22 mouse cellular contexts compared by ENCODE assay signal in genomic region chr2:143018084-143018483, GRCm38 (mm10). TPM values are rescaled to one million over a fixed set of nuclear protein-coding genes. Genes with fewer than 3 reads are reported as not detected.
DNase-seq lines count a peak whose midpoint lies in the region; ATAC-seq lines count a peak whose summit lies in the region.
"Had no signal": no experiment of that assay in that cellular context is flagged by ENCODE, and none has a peak within 500 bp of the region (broad histone marks: within the 10 kb centered on the region; RNA-seq: fewer than 3 reads in every experiment).

No protein-coding gene starts in this region.

- H3K9me3 ChIP-seq in hindbrain, embryonic 13.5 days, result no peaks in the 10 kb centered on the region
- no peaks in the 10 kb centered on the region for H3K9me3 ChIP-seq in hindbrain, embryonic 11.5 days (ENCODE audit: control insufficient read depth, low read length)
- no peaks in the 10 kb centered on the region for H3K9me3 ChIP-seq in midbrain, embryonic 16.5 days (replicated peaks; ENCODE audit: control insufficient read depth, low read length, poor library complexity, severe bottlenecking)
- H3K9me3 ChIP-seq in midbrain, embryonic 13.5 days, result no peaks in the 10 kb centered on the region
- no peaks in the 10 kb centered on the region for H3K9me3 ChIP-seq in limb, embryonic 12.5 days
- no peaks in the 10 kb centered on the region for H3K9me3 ChIP-seq in neural tube, embryonic 14.5 days (ENCODE audit: control insufficient read depth, low read length)
- H3K9me3 ChIP-seq: forebrain, embryonic 15.5 days; heart, embryonic 13.5 days; hindbrain, embryonic 12.5 days had no signal

- H3K4me1 ChIP-seq in hindbrain, embryonic 13.5 days (replicated peaks), result 0 out of 2 replicates have a peak, but pooled peaks cover 5% of the 10 kb centered on the region
- no peaks in the 10 kb centered on the region for H3K4me1 ChIP-seq in hindbrain, embryonic 11.5 days (replicated peaks; ENCODE audit: control insufficient read depth, insufficient read depth, low read length)
- 0 out of 2 replicates have a peak, but pooled peaks cover 5% of the 10 kb centered on the region for H3K4me1 ChIP-seq in midbrain, embryonic 16.5 days (ENCODE audit: control insufficient read depth, insufficient read depth, low read length)
- no peaks in the 10 kb centered on the region for H3K4me1 ChIP-seq in midbrain, embryonic 13.5 days (replicated peaks)
- peaks cover 19% of the 10 kb centered on the region for H3K4me1 ChIP-seq in limb, embryonic 12.5 days (replicated peaks)
- H3K4me1 ChIP-seq in neural tube, embryonic 14.5 days (ENCODE audit: control insufficient read depth, insufficient read depth, low read length), result peaks cover 5% of the 10 kb centered on the region; the same call in 1 of the 2 replicates
- H3K4me1 ChIP-seq: forebrain, embryonic 15.5 days; heart, embryonic 13.5 days; hindbrain, embryonic 12.5 days had no signal

- H3K9ac ChIP-seq in hindbrain, embryonic 13.5 days, result no peak overlapping the region
- no peak overlapping the region for H3K9ac ChIP-seq in hindbrain, embryonic 11.5 days (ENCODE audit: low read depth, low read length)
- no peak overlapping the region for H3K9ac ChIP-seq in midbrain, embryonic 16.5 days (ENCODE audit: low read depth, low read length)
- no peak overlapping the region for H3K9ac ChIP-seq in midbrain, embryonic 13.5 days (replicated peaks)
- no peak overlapping the region for H3K9ac ChIP-seq in limb, embryonic 12.5 days (replicated peaks)
- no peak overlapping the region for H3K9ac ChIP-seq in neural tube, embryonic 14.5 days (replicated peaks; ENCODE audit: low read depth, low read length)
- H3K9ac ChIP-seq: forebrain, embryonic 15.5 days; heart, embryonic 13.5 days; hindbrain, embryonic 12.5 days had no signal

- no peak overlapping the region for H3K4me3 ChIP-seq in hindbrain, embryonic 13.5 days
- H3K4me3 ChIP-seq in hindbrain, embryonic 11.5 days (ENCODE audit: low read depth, low read length), result no peak overlapping the region
- H3K4me3 ChIP-seq in midbrain, embryonic 16.5 days (ENCODE audit: low read depth, low read length), result no peak overlapping the region
- no peak overlapping the region for H3K4me3 ChIP-seq in midbrain, embryonic 13.5 days (replicated peaks)
- H3K4me3 ChIP-seq in limb, embryonic 12.5 days (replicated peaks), result no peak overlapping the region
- H3K4me3 ChIP-seq in neural tube, embryonic 14.5 days (ENCODE audit: low read depth, low read length), result no peak overlapping the region
- H3K4me3 ChIP-seq: forebrain, embryonic 15.5 days; gastrocnemius, adult 2 months; heart, embryonic 13.5 days; hindbrain, embryonic 12.5 days had no signal

- no peaks in the 10 kb centered on the region for H3K27me3 ChIP-seq in hindbrain, embryonic 13.5 days
- H3K27me3 ChIP-seq in hindbrain, embryonic 11.5 days (ENCODE audit: control insufficient read depth, insufficient read depth, low read length), result no peaks in the 10 kb centered on the region
- H3K27me3 ChIP-seq in midbrain, embryonic 16.5 days (ENCODE audit: control insufficient read depth, insufficient read depth, low read depth, low read length), result no peaks in the 10 kb centered on the region
- no peaks in the 10 kb centered on the region for H3K27me3 ChIP-seq in midbrain, embryonic 13.5 days
- H3K27me3 ChIP-seq in limb, embryonic 12.5 days, result no peaks in the 10 kb centered on the region; the same call in 1 of the 2 replicates
- H3K27me3 ChIP-seq in neural tube, embryonic 14.5 days (ENCODE audit: control insufficient read depth, insufficient read depth, low read length), result no peaks in the 10 kb centered on the region
- H3K27me3 ChIP-seq: forebrain, embryonic 15.5 days; heart, embryonic 13.5 days; hindbrain, embryonic 12.5 days; Patski had no signal

- H3K4me2 ChIP-seq in hindbrain, embryonic 13.5 days, result no peak overlapping the region
- H3K4me2 ChIP-seq in hindbrain, embryonic 11.5 days (replicated peaks; ENCODE audit: low read depth, low read length), result no peak overlapping the region
- H3K4me2 ChIP-seq in midbrain, embryonic 16.5 days (ENCODE audit: low read length), result no peak overlapping the region
- no peak overlapping the region for H3K4me2 ChIP-seq in midbrain, embryonic 13.5 days (replicated peaks)
- H3K4me2 ChIP-seq in limb, embryonic 12.5 days, result no peak overlapping the region
- no peak overlapping the region for H3K4me2 ChIP-seq in neural tube, embryonic 14.5 days (ENCODE audit: low read depth, low read length)
- H3K4me2 ChIP-seq: forebrain, embryonic 15.5 days; heart, embryonic 13.5 days; hindbrain, embryonic 12.5 days had no signal

- DNase-seq in hindbrain, embryonic 11.5 days (ENCODE audit: low spot score), result no peak
- no peak for DNase-seq in urinary bladder, adult 18-20 months (ENCODE audit: low spot score in 2 of 2)
- DNase-seq in gastrocnemius, postnatal 25 days, result no peak
- DNase-seq: adrenal gland, postnatal 14 days; cerebellum, adult 11-12 months; cerebellum, adult 9-10 months; cerebellum, postnatal 25 days; gastrocnemius, adult 2 months; gastrocnemius, postnatal 36 days; heart, adult 11 months; heart, postnatal 36 days had no signal

- no peak for ATAC-seq in hindbrain, embryonic 13.5 days (ENCODE audit: low FRiP score)
- no peak for ATAC-seq in hindbrain, embryonic 11.5 days (ENCODE audit: low FRiP score)
- no peak for ATAC-seq in midbrain, embryonic 16.5 days
- ATAC-seq in midbrain, embryonic 13.5 days, result no peak
- ATAC-seq in limb, embryonic 12.5 days (ENCODE audit: insufficient number of reproducible peaks, insufficient read depth, low FRiP score, low TSS enrichment, low read depth), result peak; percentile 64
- ATAC-seq in neural tube, embryonic 14.5 days (ENCODE audit: low read depth), result peak; percentile 39; the same call in 1 of the 2 replicates
- ATAC-seq: activated CD4-positive, CD25-positive, alpha-beta regulatory T cell, adult 4 months; forebrain, embryonic 15.5 days; hindbrain, postnatal 0 days had no signal

- H3K27ac ChIP-seq in hindbrain, embryonic 13.5 days, result peak overlapping the region; percentile 32; the same call in 1 of the 2 replicates
- no peak overlapping the region for H3K27ac ChIP-seq in hindbrain, embryonic 11.5 days (ENCODE audit: low read depth, low read length)
- H3K27ac ChIP-seq in midbrain, embryonic 16.5 days (ENCODE audit: low read length), result 0 out of 2 replicates have a peak overlapping the region, but pooled peaks have one; percentile 1
- H3K27ac ChIP-seq in midbrain, embryonic 13.5 days, result no peak overlapping the region
- 0 out of 2 replicates have a peak overlapping the region, but pooled peaks have one; percentile 24 for H3K27ac ChIP-seq in limb, embryonic 12.5 days
- H3K27ac ChIP-seq in neural tube, embryonic 14.5 days (ENCODE audit: low read depth, low read length), result peak overlapping the region; percentile 58
- H3K27ac ChIP-seq: forebrain, embryonic 15.5 days; gastrocnemius, adult 2 months; heart, embryonic 13.5 days; hindbrain, embryonic 12.5 days had no signal

- 95% methylated on average over 8 of the region's 8 CpGs for WGBS in hindbrain, embryonic 13.5 days
- WGBS in hindbrain, embryonic 11.5 days, result 93% methylated on average over 8 of the region's 8 CpGs
- WGBS in midbrain, embryonic 16.5 days, result 96% methylated on average over 8 of the region's 8 CpGs
- 94% methylated on average over 8 of the region's 8 CpGs for WGBS in midbrain, embryonic 13.5 days
- 89% methylated on average over 8 of the region's 8 CpGs for WGBS in limb, embryonic 12.5 days
- 88% methylated on average over 8 of the region's 8 CpGs for WGBS in neural tube, embryonic 14.5 days

- no peaks in the 10 kb centered on the region for H3K36me3 ChIP-seq in hindbrain, embryonic 13.5 days
- H3K36me3 ChIP-seq in hindbrain, embryonic 11.5 days (ENCODE audit: control insufficient read depth, insufficient read depth, low read length), result no peaks in the 10 kb centered on the region
- H3K36me3 ChIP-seq in midbrain, embryonic 16.5 days (ENCODE audit: control insufficient read depth, insufficient read depth, low read length), result no peaks in the 10 kb centered on the region
- H3K36me3 ChIP-seq in midbrain, embryonic 13.5 days, result no peaks in the 10 kb centered on the region
- H3K36me3 ChIP-seq in limb, embryonic 12.5 days, result no peaks in the 10 kb centered on the region
- no peaks in the 10 kb centered on the region for H3K36me3 ChIP-seq in neural tube, embryonic 14.5 days (ENCODE audit: control insufficient read depth, insufficient read depth, low read length)
- H3K36me3 ChIP-seq: forebrain, embryonic 15.5 days; heart, embryonic 13.5 days; hindbrain, embryonic 12.5 days had no signal

RNA-seq across cellular contexts. Expression of gene Snrpb2, which starts 44.8 kb away (rescaled TPM):
- polyA plus RNA-seq in hindbrain, embryonic 13.5 days (2015; fragmentation: Nextera tagmentation; extraction: Ambion mirVana), result 70.4 and 72.1 TPM in 2 replicates
- 121 and 128 TPM in 2 replicates for polyA plus RNA-seq in hindbrain, embryonic 11.5 days (2014; fragmentation: Nextera tagmentation; extraction: Ambion mirVana)
- polyA plus RNA-seq in midbrain, embryonic 16.5 days (2015; fragmentation: Nextera tagmentation; extraction: Ambion mirVana), result 47.5 and 51.3 TPM in 2 replicates
- polyA plus RNA-seq in midbrain, embryonic 13.5 days (2015; fragmentation: Nextera tagmentation; extraction: Ambion mirVana), result 80.8 and 98.0 TPM in 2 replicates
- polyA plus RNA-seq in limb, embryonic 12.5 days (2016; fragmentation: Nextera tagmentation; extraction: Ambion mirVana), result 106 and 110 TPM in 2 replicates
- polyA plus RNA-seq in neural tube, embryonic 14.5 days (2014; fragmentation: Nextera tagmentation; extraction: Ambion mirVana), result 54.4 and 65.3 TPM in 2 replicates
- 10 to 100 TPM; 16.5 to 19.1 TPM for total RNA-seq in gastrocnemius, postnatal 25 days (2021)

Comparison
In these comparisons a context has a peak if more than half of its experiments do, and no peak if none do; other contexts are left out.
1. H3K27ac ChIP-seq: peak in hindbrain, embryonic 13.5 days (single experiment), midbrain, embryonic 16.5 days (single experiment), limb, embryonic 12.5 days (single experiment) and neural tube, embryonic 14.5 days (single experiment); none in hindbrain, embryonic 11.5 days (single experiment) and midbrain, embryonic 13.5 days (single experiment).
2. ATAC-seq: peak in limb, embryonic 12.5 days (single experiment) and neural tube, embryonic 14.5 days (single experiment); none in hindbrain, embryonic 13.5 days (single experiment), hindbrain, embryonic 11.5 days (single experiment), midbrain, embryonic 16.5 days (single experiment) and midbrain, embryonic 13.5 days (single experiment).